Mouse (Mus musculus) ES-E14 (cell line): ENCODE data around the gene Pfn4. TPM values are rescaled to one million over a fixed set of nuclear protein-coding genes. Genes with fewer than 3 reads are reported as not detected.

ENCODE experiments used
- DNase-seq: peaks from one replicate; pipeline ENCODE4 v3.0.0-alpha.2; 2013; ENCODE audit warnings: low read depth, low spot score
- H3K27ac ChIP-seq: 2 replicates; pipeline ENCODE4 v1.5.1; 2012; ENCODE audit warnings: low read depth, mild to moderate bottlenecking, low read length, moderate library complexity, mixed read lengths; ENCODE audit not compliant: poor library complexity, insufficient read depth, severe bottlenecking
- H3K36me3 ChIP-seq: 2 replicates; pipeline ENCODE4 v1.6.1; 2012; ENCODE audit warnings: mild to moderate bottlenecking, low read length, moderate library complexity, mixed read lengths; ENCODE audit not compliant: control insufficient read depth, poor library complexity, insufficient read depth, severe bottlenecking
- H3K4me1 ChIP-seq, 2 experiments: fragments of 150-350 bp in 1 of 2; sonication (generic) in 1 of 2; 2 replicates each; pipeline ENCODE4 v1.6.1; 2012; ENCODE audit warnings: low read length in 2 of 2, mild to moderate bottlenecking in 1 of 2, mixed read lengths in 1 of 2; ENCODE audit not compliant: control insufficient read depth in 2 of 2, insufficient read depth in 2 of 2, poor library complexity in 1 of 2
- H3K4me3 ChIP-seq, 2 experiments: fragments of 150-350 bp in 1 of 2; sonication (generic) in 1 of 2; 2 replicates each; pipeline ENCODE4 v1.5.1; 2012; ENCODE audit warnings: low read length in 2 of 2, low read depth in 1 of 2, mild to moderate bottlenecking in 1 of 2, mixed read lengths in 1 of 2; ENCODE audit not compliant: insufficient read depth in 1 of 2, poor library complexity in 1 of 2, severe bottlenecking in 1 of 2
- H3K9ac ChIP-seq: 2 replicates; pipeline ENCODE4 v1.6.1; 2012; ENCODE audit warnings: low read depth, mild to moderate bottlenecking, low read length, mixed read lengths; ENCODE audit not compliant: poor library complexity, insufficient read depth, severe bottlenecking
- H3K9me3 ChIP-seq: fragments of 150-350 bp; sonication (generic); 2 replicates; pipeline ENCODE4 v1.6.1; 2012; ENCODE audit warnings: low read depth, mild to moderate bottlenecking, low read length; ENCODE audit not compliant: control insufficient read depth, insufficient read depth
- CHD2 ChIP-seq: IDR thresholded peaks from 2 replicates; pipeline ENCODE4 v1.6.1; 2014; ENCODE audit warnings: mild to moderate bottlenecking, low read depth, low read length, inconsistent platforms
- HCFC1 ChIP-seq: IDR thresholded peaks from 2 replicates; pipeline ENCODE4 v1.6.1; 2012; ENCODE audit warnings: low read length, inconsistent platforms, borderline replicate concordance; ENCODE audit not compliant: insufficient read depth
- MAFK ChIP-seq: IDR thresholded peaks from 2 replicates; pipeline ENCODE4 v1.6.1; 2014; ENCODE audit warnings: mild to moderate bottlenecking, low read depth, low read length, inconsistent platforms; ENCODE audit not compliant: insufficient read depth
- ZC3H11A ChIP-seq: IDR thresholded peaks from 2 replicates; pipeline ENCODE4 v1.6.1; 2012; ENCODE audit warnings: low read depth, mild to moderate bottlenecking, inconsistent platforms, low read length, borderline replicate concordance
- ZNF384 ChIP-seq: IDR thresholded peaks from 2 replicates; pipeline ENCODE4 v1.6.1; 2012; ENCODE audit warnings: low read depth, low read length, inconsistent platforms
- in situ Hi-C, 2 experiments: fragments of 600-800 bp; cut with MboI; formaldehyde crosslinking; loops; one replicate each; pipeline ENCODE4 v1.15.1; 2025; ENCODE audit warnings: low sequenced_read_pairs in 2 of 2, inconsistent platforms in 1 of 2; ENCODE audit not compliant: unreplicated experiment in 2 of 2
- total RNA-seq: library from RNA; depleted of rRNA; stranded (reverse); fragments of 300-350 nt; gene quantifications from 2 replicates; pipeline ENCODE4 v1.2.3, GENCODE M21; 2012; rRNA removed

Pfn4 gene
- total RNA-seq, 1 experiment = 1.8 TPM

- peak within 1 kb of the TSS; percentile 94 for H3K9ac ChIP-seq
- H3K27ac ChIP-seq = peak within 1 kb of the TSS; percentile 62
- peak within 1 kb of the TSS; percentile 93 to 100 for H3K4me3 ChIP-seq
- in situ Hi-C loops = no loop called here
- DNase-seq = peak; percentile 99
- TF ChIP-seq HCFC1 = peak; percentile 63; the same call in 1 of the 2 replicates
- TF ChIP-seq MAFK = no peak
- H3K36me3 ChIP-seq = no peaks in the 10 kb centered on the region; the same call in 1 of the 2 replicates
- no peaks in the 10 kb centered on the region for H3K9me3 ChIP-seq
- peaks cover 0 to 7% of the 10 kb centered on the region in 2 experiments; a peak in 2 of 4 replicates for H3K4me1 ChIP-seq
Observed at GRCm38 (mm10) chr12:4817361-4818101, 48.7 kb downstream of the Pfn4 start, which contains the start of gene Sf3b6. Gene Sf3b6, plus strand, starts transcription at chr12:4817544.

- no peak overlapping the region for H3K9ac ChIP-seq
- no peak overlapping the region for H3K4me3 ChIP-seq
- H3K4me1 ChIP-seq = 0 out of 4 replicates have a peak, but pooled peaks cover 0 to 2% of the 10 kb centered on the region in 2 experiments
- peaks cover 9% of the 10 kb centered on the region for H3K36me3 ChIP-seq
- in situ Hi-C loops = no loop called here
- no peaks in the 10 kb centered on the region for H3K9me3 ChIP-seq
- no peak for DNase-seq
- H3K27ac ChIP-seq = no peak overlapping the region
- TF ChIP-seq HCFC1 = no peak
- no peak for TF ChIP-seq MAFK
- TF ChIP-seq ZC3H11A = no peak
- no peak for TF ChIP-seq CHD2
- no peak for TF ChIP-seq ZNF384
Observed at GRCm38 (mm10) chr12:4827256-4827655, 58.4 kb downstream of the Pfn4 start.

Other genes starting within 250 kb of the Pfn4 start
- gene Itsn2, start 176.4 kb upstream of the Pfn4 start, total RNA-seq = 35.2 and 35.4 TPM in 2 replicates
- not detected in 2 replicates for gene Gm3625, start 176.1 kb upstream of the Pfn4 start, total RNA-seq
- 0.31 and 0.58 TPM in 2 replicates for gene Fam228a, start 30.6 kb upstream of the Pfn4 start, total RNA-seq
- gene Fam228b, start 245 bp downstream of the Pfn4 start, total RNA-seq = 3.0 and 4.0 TPM in 2 replicates
- 79.9 and 119 TPM in 2 replicates for gene Sf3b6, start 48.5 kb downstream of the Pfn4 start, total RNA-seq
- 4.1 and 5.7 TPM in 2 replicates for gene Fkbp1b, start 72.6 kb downstream of the Pfn4 start, total RNA-seq
- 17.1 and 19.5 TPM in 2 replicates for gene Wdcp, start 74.3 kb downstream of the Pfn4 start, total RNA-seq
- 2.4 and 3.2 TPM in 2 replicates for gene Mfsd2b, start 105.3 kb downstream of the Pfn4 start, total RNA-seq
- 67.8 and 93.7 TPM in 2 replicates for gene Ubxn2a, start 138.7 kb downstream of the Pfn4 start, total RNA-seq
- gene Atad2b, start 148.3 kb downstream of the Pfn4 start, total RNA-seq = 16.8 and 22.4 TPM in 2 replicates